In the genomic region with DNA sequence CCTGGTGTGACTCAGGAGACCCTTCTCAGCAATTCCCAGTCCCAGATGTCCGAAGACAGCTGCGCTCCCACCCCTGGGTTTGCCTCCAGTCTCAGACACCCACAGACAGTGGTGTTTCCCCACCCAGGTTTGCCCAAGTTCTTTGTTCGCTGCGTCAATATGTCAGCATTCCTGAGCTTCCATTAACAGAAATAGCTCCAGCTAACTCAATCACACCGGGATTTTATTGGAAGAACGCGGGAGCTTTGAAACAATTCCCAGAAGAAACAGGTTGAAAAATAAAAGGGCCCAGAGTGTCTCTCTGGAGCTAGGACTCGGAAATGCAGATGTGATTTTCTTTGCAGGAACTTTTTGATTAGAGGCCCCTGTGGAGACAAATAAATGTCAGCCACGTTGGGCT, we compare ENCODE assay signal across 10 mouse cellular contexts.
DNase-seq lines count a peak whose midpoint lies in the region; ATAC-seq and TF ChIP-seq lines count a peak whose summit lies in the region.
"Had no signal": no experiment of that assay in that cellular context is flagged by ENCODE, and none has a peak within 500 bp of the region (broad histone marks: within the 10 kb centered on the region; RNA-seq: fewer than 3 reads in every experiment).

No protein-coding gene starts in this region.

- TF ChIP-seq POLR2A in heart, adult 2 months (IDR thresholded peaks at IDR 0.05; ENCODE audit: insufficient read depth, low read depth, low read length), result no peak

- no peak for TF ChIP-seq CTCF in heart, postnatal 0 days (IDR thresholded peaks at IDR 0.05; ENCODE audit: low read depth)
- TF ChIP-seq CTCF in heart, adult 2 months (IDR thresholded peaks at IDR 0.05), result no peak
- TF ChIP-seq CTCF in E14TG2a.4 (conservative IDR thresholded peaks at IDR 0.05; ENCODE audit: low read length), result no peak
- TF ChIP-seq CTCF in hindbrain, postnatal 0 days (IDR thresholded peaks at IDR 0.05; ENCODE audit: low read depth), result no peak

- intact Hi-C loops in heart, adult 2 months (cut with DNase I), result no loop called here

- no peaks in the 10 kb centered on the region for H3K79me2 ChIP-seq in heart, adult 2 months (replicated peaks; ENCODE audit: control insufficient read depth, insufficient read depth, low read length)

- H3K4me2 ChIP-seq in heart, postnatal 0 days (ENCODE audit: low read depth, low read length), result peak overlapping the region; percentile 41
- H3K4me2 ChIP-seq in hindbrain, postnatal 0 days (ENCODE audit: low read depth, low read length), result peak overlapping the region; percentile 4; the same call in 1 of the 2 replicates
- H3K4me2 ChIP-seq in liver, embryonic 11.5 days, result no peak overlapping the region

- ATAC-seq in heart, postnatal 0 days (ENCODE audit: insufficient read depth, low read depth), result no peak
- ATAC-seq in hindbrain, postnatal 0 days, result no peak
- ATAC-seq in liver, embryonic 11.5 days (replicated peaks; ENCODE audit: low FRiP score), result no peak
- ATAC-seq: activated CD4-positive, CD25-positive, alpha-beta regulatory T cell, adult 4 months had no signal

- no peaks in the 10 kb centered on the region for H3K4me1 ChIP-seq in heart, postnatal 0 days (ENCODE audit: control insufficient read depth, insufficient read depth)
- H3K4me1 ChIP-seq in heart, adult 2 months (ENCODE audit: control insufficient read depth, insufficient read depth, low read length), result no peaks in the 10 kb centered on the region
- peaks cover 19% of the 10 kb centered on the region for H3K4me1 ChIP-seq in E14TG2a.4 (replicated peaks; ENCODE audit: low read depth, low read length)
- H3K4me1 ChIP-seq in hindbrain, postnatal 0 days (ENCODE audit: insufficient read depth, low read length), result no peaks in the 10 kb centered on the region
- H3K4me1 ChIP-seq in liver, embryonic 11.5 days (replicated peaks; ENCODE audit: control insufficient read depth, insufficient read depth, low read length), result no peaks in the 10 kb centered on the region

- no peak overlapping the region for H3K9ac ChIP-seq in heart, postnatal 0 days (replicated peaks; ENCODE audit: low read depth, low read length)
- no peak overlapping the region for H3K9ac ChIP-seq in heart, adult 2 months (ENCODE audit: low read depth, low read length)
- H3K9ac ChIP-seq in hindbrain, postnatal 0 days (replicated peaks; ENCODE audit: low read length), result no peak overlapping the region
- no peak overlapping the region for H3K9ac ChIP-seq in liver, embryonic 11.5 days (ENCODE audit: low read depth, low read length)

- H3K4me3 ChIP-seq in heart, postnatal 0 days (ENCODE audit: low read depth, low read length), result no peak overlapping the region
- H3K4me3 ChIP-seq in heart, adult 2 months, result no peak overlapping the region; the same call in 1 of the 2 replicates
- H3K4me3 ChIP-seq in E14TG2a.4 (replicated peaks; ENCODE audit: low read length), result peak overlapping the region; percentile 20; the same call in 1 of the 2 replicates
- H3K4me3 ChIP-seq in hindbrain, postnatal 0 days (ENCODE audit: low read length), result no peak overlapping the region
- no peak overlapping the region for H3K4me3 ChIP-seq in liver, embryonic 11.5 days (ENCODE audit: low read depth, low read length)

- no peaks in the 10 kb centered on the region for H3K36me3 ChIP-seq in heart, postnatal 0 days (replicated peaks; ENCODE audit: control insufficient read depth, insufficient read depth, low read length)
- H3K36me3 ChIP-seq in heart, adult 2 months (ENCODE audit: control insufficient read depth, insufficient read depth, low read length), result no peaks in the 10 kb centered on the region
- no peaks in the 10 kb centered on the region for H3K36me3 ChIP-seq in E14TG2a.4 (ENCODE audit: insufficient read depth, low read length)
- H3K36me3 ChIP-seq in hindbrain, postnatal 0 days (ENCODE audit: insufficient read depth, low read length), result no peaks in the 10 kb centered on the region
- H3K36me3 ChIP-seq in liver, embryonic 11.5 days (ENCODE audit: control insufficient read depth, insufficient read depth, low read length), result no peaks in the 10 kb centered on the region

- H3K27me3 ChIP-seq in heart, postnatal 0 days (ENCODE audit: control insufficient read depth, insufficient read depth, low read length), result no peaks in the 10 kb centered on the region
- H3K27me3 ChIP-seq in heart, adult 2 months (ENCODE audit: control insufficient read depth, insufficient read depth, low read length), result no peaks in the 10 kb centered on the region
- H3K27me3 ChIP-seq in E14TG2a.4 (ENCODE audit: insufficient read depth, low read length), result no peaks in the 10 kb centered on the region
- no peaks in the 10 kb centered on the region for H3K27me3 ChIP-seq in hindbrain, postnatal 0 days (ENCODE audit: insufficient read depth, low read length)
- no peaks in the 10 kb centered on the region for H3K27me3 ChIP-seq in liver, embryonic 11.5 days (replicated peaks; ENCODE audit: control insufficient read depth, insufficient read depth, low read length)

- no peak for DNase-seq in heart, postnatal 0 days (ENCODE audit: low spot score)
- DNase-seq in heart, adult 2 months, result no peak
- peak; percentile 92 for DNase-seq in R1 (ENCODE audit: low read depth, low spot score)
- DNase-seq in hindbrain, postnatal 0 days (ENCODE audit: low spot score), result peak; percentile 3
- no peak for DNase-seq in cerebellum, postnatal 10 days
- DNase-seq in liver, embryonic 11.5 days (ENCODE audit: low spot score), result no peak
- DNase-seq: lung, postnatal 4 days; thymus, adult 2 months had no signal

- H3K9me3 ChIP-seq in heart, postnatal 0 days (replicated peaks; ENCODE audit: control insufficient read depth, low read length), result no peaks in the 10 kb centered on the region
- H3K9me3 ChIP-seq in E14TG2a.4 (ENCODE audit: low read length), result no peaks in the 10 kb centered on the region
- H3K9me3 ChIP-seq in hindbrain, postnatal 0 days (ENCODE audit: low read length), result no peaks in the 10 kb centered on the region
- no peaks in the 10 kb centered on the region for H3K9me3 ChIP-seq in liver, embryonic 11.5 days (ENCODE audit: control insufficient read depth, low read length)

- 24% methylated on average over 9 of the region's 9 CpGs for WGBS in heart, postnatal 0 days
- WGBS in heart, adult 2 months, result 32% methylated on average over 9 of the region's 9 CpGs
- WGBS in hindbrain, postnatal 0 days, result 13% methylated on average over 9 of the region's 9 CpGs
- 35% methylated on average over 9 of the region's 9 CpGs for WGBS in liver, embryonic 11.5 days

- TF ChIP-seq EP300 in heart, postnatal 0 days (IDR thresholded peaks at IDR 0.05; ENCODE audit: low read depth), result no peak
- TF ChIP-seq EP300 in heart, adult 2 months (IDR thresholded peaks at IDR 0.05; ENCODE audit: insufficient read depth, low read depth, low read length), result no peak

- no peak overlapping the region for H3K27ac ChIP-seq in heart, postnatal 0 days (ENCODE audit: low read depth)
- H3K27ac ChIP-seq in heart, adult 2 months, result no peak overlapping the region
- no peak overlapping the region for H3K27ac ChIP-seq in hindbrain, postnatal 0 days
- H3K27ac ChIP-seq in liver, embryonic 11.5 days (ENCODE audit: low read depth, low read length), result no peak overlapping the region

Comparison
In these comparisons a context has a peak if more than half of its experiments do, and no peak if none do; other contexts are left out.
1. DNase-seq: peak in R1 (single experiment) and hindbrain, postnatal 0 days (single experiment); none in heart, postnatal 0 days (single experiment), heart, adult 2 months (0 of 2), cerebellum, postnatal 10 days (0 of 2) and liver, embryonic 11.5 days (single experiment).